Mouse (Mus musculus) heart, postnatal 0 days (tissue): ENCODE data around the gene Pglyrp4.

ENCODE experiments used
- CTCF ChIP-seq: IDR thresholded peaks from 2 replicates; pipeline ENCODE4 v1.5.1; 2016; ENCODE audit warnings: antibody characterized with exemption, control low read depth, low read depth
- EP300 ChIP-seq: IDR thresholded peaks from 2 replicates; pipeline ENCODE4 v1.6.1; 2016; ENCODE audit warnings: antibody characterized with exemption, low read depth

DNA sequence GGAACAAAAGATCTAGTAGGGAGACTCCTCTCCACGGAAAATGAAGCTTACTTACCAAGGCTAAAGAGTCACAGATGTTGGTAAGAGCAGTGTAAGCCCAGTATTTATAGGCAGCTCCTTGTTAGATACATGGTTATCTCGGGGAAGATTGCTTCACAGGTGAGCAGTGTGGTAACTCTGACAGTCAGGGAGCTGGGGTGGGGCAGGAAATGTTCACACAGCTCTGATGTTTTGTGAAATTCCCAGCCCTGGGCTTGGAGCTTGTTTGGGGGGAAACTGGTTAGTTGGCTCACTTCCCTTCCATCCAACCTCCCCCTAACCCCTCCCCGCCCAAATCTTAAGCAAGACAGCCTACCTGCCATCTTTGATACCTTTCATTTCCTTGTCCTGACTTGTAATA, 31.1 kb upstream of the Pglyrp4 start, which contains the start of gene S100a9:
- TF ChIP-seq CTCF: no peak
- no peak for TF ChIP-seq EP300
